Mouse (Mus musculus) macrophage (primary cell): Measurements from ENCODE around the gene Nxn. TPM values are rescaled to one million over a fixed set of nuclear protein-coding genes. Genes with fewer than 3 reads are reported as not detected.

ENCODE experiments used
- H3K27ac ChIP-seq: fragments of 350-480 bp; formaldehyde crosslinking; 2 replicates; pipeline ENCODE4 v1.9.0; 2021
- H3K36me3 ChIP-seq: fragments of 350-480 bp; formaldehyde crosslinking; 2 replicates; pipeline ENCODE4 v1.9.0; 2021; ENCODE audit errors: inconsistent target
- H3K4me3 ChIP-seq: fragments of 350-480 bp; formaldehyde crosslinking; 2 replicates; pipeline ENCODE4 v1.9.0; 2021; ENCODE audit errors: inconsistent target
- H3K79me2 ChIP-seq: fragments of 350-480 bp; formaldehyde crosslinking; 2 replicates; pipeline ENCODE4 v1.9.0; 2021; ENCODE audit errors: inconsistent target
- whole genome bisulfite sequencing: methylation state at CpG from one replicate; pipeline ENCODE4 v1.1.7; 2026; ENCODE audit warnings: inconsistent platforms; ENCODE audit not compliant: missing documents; 5-methylcytosine and 5-hydroxymethylcytosine counted together
- polyA plus RNA-seq: library from polyadenylated mRNA; stranded (reverse); fragments of 250-400 nt; gene quantifications from 3 replicates; pipeline ENCODE4 v1.2.4, GENCODE M21; 2018; ENCODE audit warnings: inconsistent platforms

The Nxn gene
- polyA plus RNA-seq, 1 experiment from 2014 or later, result 0.37 TPM

DNA sequence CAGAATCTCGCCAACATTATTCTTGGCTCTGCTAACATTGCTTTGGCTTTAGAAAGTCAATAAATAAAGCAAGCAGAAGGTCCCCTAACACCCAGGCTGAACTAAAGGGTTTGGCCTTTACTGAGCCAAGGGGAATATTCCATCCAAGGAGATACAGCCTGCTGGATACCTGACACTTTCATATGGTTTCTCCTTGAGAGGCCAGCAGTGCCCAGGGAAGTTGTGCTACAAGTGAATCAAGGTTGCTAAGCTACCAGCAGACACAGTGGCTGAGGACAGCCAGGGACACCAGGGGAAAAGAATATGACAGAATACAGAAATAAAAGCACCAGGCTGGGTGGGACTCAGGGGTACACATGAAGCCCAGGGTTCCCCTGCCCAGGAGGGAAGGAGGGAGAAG lies 76.9 kb downstream of the Nxn start:
- H3K36me3 ChIP-seq, result no peaks in the 10 kb centered on the region
- no peak overlapping the region for H3K27ac ChIP-seq
- 93% methylated on average over 1 of the region's 1 CpGs for WGBS
- H3K4me3 ChIP-seq, result no peak overlapping the region
- H3K79me2 ChIP-seq, result no peaks in the 10 kb centered on the region

DNA sequence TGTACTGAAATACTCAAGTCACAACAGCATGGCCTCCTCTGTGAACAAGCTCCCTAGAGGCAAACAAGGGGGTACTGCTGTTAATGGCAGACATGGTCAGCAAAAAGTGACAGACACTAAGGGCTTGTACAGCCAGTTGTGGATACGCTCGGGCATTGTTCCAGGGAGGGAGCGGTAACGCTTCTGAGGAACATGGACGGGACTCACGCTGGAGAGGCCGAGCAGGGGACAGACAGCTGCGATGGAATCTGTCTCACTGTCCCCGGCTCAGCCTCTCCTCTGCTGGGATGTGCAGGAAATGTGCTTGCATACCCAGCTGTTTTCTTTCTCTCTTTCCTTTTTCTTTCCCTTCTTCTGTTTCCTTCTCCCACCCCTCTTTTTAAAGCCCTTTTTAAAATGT lies 78.5 kb downstream of the Nxn start:
- H3K4me3 ChIP-seq, result no peak overlapping the region
- 94% methylated on average over 9 of the region's 9 CpGs for WGBS
- no peaks in the 10 kb centered on the region for H3K79me2 ChIP-seq
- no peak overlapping the region for H3K27ac ChIP-seq
- no peaks in the 10 kb centered on the region for H3K36me3 ChIP-seq

DNA sequence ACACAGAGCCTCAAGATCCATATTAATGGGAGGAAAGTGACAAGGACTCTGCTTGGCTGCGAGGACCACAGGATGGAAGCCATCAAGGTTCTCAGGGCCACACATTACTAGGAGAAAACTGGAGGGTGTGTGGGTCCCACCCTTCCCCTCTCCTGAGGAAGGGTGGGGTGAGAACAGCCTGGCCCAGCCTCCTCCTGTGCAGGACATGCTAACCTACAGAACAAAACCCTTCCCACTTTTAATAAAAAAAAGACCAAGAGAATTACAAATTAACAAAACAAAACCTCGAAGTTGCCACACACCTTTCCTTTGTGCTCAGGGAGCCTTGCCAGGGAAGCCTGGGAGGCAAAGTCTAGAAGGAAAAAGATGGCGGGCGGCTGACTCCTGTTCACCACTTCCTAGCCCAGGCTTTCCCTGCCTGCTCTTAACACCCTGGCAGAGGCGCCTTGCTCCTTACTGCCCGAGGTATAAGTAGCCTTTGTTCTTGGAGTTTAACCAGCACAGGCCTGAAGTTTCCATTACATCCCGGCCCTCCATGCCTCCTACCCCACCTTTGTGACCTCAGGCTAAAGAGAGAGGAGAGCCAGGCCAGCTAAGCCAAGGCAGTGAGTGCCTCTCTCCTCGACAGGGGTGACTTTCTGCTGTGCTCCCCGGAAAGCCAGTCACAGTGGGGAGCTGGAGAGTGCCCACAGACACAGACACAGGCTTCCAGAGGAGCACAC lies 79.1 kb downstream of the Nxn start:
- H3K4me3 ChIP-seq, result no peak overlapping the region
- 94% methylated on average over 7 of the region's 9 CpGs for WGBS
- no peaks in the 10 kb centered on the region for H3K36me3 ChIP-seq
- no peak overlapping the region for H3K27ac ChIP-seq
- no peaks in the 10 kb centered on the region for H3K79me2 ChIP-seq

DNA sequence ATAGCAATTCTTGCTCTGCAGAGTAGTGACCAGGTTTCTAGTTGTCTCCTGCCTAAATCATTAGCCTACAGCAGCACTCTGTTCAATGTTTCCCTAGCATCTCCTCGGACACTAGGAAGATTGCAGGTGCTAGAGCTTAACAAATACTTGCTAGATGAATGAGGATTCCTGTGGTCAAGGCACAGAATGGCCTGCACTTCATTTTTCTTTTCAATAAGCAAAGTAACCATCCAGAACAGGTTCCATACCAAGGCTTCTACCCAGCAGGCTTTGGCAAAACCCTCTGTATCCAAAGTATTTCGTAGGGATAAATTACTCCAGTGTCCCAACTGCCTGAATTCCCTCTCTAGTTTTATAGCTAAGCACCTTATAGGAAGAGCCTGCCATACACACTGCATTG lies 81.0 kb downstream of the Nxn start:
- Histone ChIP-seq H3K79me2 (no peaks in the 10 kb centered on the region), H3K36me3 (no peaks in the 10 kb centered on the region), H3K27ac (no peak overlapping the region), H3K4me3 (no peak overlapping the region)
- 88% methylated on average over 2 of the region's 2 CpGs for WGBS

DNA sequence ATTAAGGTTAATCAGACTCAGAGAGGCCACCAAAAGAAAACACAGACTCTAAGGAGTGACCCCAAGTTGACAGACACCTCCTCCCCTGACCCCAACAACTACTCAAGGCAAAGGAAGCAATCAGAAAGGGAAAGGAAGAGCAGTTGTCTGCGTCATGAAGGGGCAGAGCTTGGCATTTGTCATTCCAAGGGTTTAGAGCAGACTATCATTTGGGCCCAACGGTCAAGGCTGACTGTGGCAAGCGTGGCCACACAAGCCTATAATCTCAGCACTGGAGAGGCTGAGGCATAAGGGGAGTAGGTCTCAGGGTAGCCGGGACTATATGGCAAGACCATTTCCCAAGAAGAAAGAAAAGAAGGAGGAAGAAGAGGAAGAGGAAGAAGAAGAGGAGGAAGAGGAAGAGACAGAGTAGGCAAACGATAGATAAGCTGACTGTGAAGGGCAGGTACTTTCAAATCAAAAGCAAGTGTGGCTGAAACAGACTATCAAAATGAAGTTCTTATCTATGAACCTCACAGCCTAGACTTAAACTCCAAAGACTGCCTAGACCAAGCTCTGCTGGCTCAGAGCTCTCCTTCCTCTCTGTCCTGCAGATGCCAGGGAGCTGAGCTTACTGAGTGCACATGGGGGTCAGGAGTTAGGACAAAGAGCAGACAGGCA lies 83.0 kb downstream of the Nxn start:
- no peaks in the 10 kb centered on the region for H3K36me3 ChIP-seq
- WGBS, result 89% methylated on average over 5 of the region's 5 CpGs
- no peak overlapping the region for H3K27ac ChIP-seq
- H3K4me3 ChIP-seq, result no peak overlapping the region
- no peaks in the 10 kb centered on the region for H3K79me2 ChIP-seq

DNA sequence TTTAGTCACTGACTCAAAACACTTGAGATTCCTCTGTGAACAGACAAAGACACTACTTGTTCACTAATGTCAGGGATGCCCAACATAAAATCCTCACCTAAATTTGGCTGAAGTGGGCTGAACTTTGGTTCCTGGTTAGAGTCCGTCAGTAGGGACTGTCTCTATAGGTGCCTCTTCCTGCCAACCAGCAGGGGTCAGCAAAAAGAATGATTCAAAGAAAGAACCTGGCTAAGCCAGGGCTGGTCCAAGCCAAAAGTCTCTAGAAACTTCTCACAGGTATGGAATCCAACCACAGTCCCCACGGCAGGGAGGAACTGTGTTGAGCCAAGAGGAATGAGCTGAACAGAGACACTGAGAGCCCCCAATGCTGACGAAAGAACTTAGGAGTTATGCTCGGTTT lies 84.2 kb downstream of the Nxn start:
- H3K36me3 ChIP-seq, result no peaks in the 10 kb centered on the region
- no peak overlapping the region for H3K27ac ChIP-seq
- 66% methylated on average over 4 of the region's 4 CpGs for WGBS
- no peak overlapping the region for H3K4me3 ChIP-seq
- no peaks in the 10 kb centered on the region for H3K79me2 ChIP-seq

DNA sequence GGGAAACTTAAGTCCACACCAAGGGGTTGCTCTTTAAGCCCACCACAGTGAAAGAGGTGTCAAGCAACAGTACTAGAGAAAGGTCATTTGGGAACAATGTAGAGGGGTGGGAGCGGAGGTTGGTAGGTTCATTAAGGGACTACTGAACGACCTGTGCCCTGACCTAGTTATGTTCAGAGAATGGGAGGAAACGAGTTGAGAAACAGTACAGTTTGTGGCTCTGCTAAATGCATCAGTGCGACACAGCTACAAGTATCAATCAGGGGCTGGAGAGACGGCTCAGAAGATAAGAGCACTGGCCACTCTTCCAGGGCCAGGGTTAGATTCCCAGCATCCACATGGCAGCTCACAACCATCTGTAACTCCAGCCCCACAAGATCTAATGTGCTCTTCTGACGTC lies 84.8 kb downstream of the Nxn start:
- Histone ChIP-seq H3K27ac (no peak overlapping the region), H3K4me3 (no peak overlapping the region), H3K36me3 (no peaks in the 10 kb centered on the region), H3K79me2 (no peaks in the 10 kb centered on the region)
- 85% methylated on average over 6 of the region's 6 CpGs for WGBS

DNA sequence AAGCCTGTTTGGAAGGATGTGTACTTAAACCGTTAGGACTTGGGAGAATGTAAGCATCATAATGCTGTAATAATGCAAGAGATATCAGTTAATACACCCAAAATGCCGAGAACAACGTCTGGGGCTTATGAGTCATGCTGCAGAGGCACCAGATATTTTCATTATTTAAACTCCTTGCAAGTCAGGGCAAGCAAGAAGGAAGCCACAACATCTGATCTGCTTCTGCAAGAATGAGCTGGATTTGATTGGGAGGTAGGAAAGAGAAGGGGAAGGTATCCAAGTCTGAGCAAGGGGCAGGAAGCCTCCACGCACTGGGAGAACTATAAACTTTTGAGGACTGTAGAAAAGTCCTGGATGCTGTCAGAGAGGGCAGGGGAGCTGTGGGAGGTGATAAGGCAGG lies 86.1 kb downstream of the Nxn start:
- no peak overlapping the region for H3K4me3 ChIP-seq
- H3K27ac ChIP-seq, result no peak overlapping the region
- no peaks in the 10 kb centered on the region for H3K79me2 ChIP-seq
- H3K36me3 ChIP-seq, result no peaks in the 10 kb centered on the region
- 65% methylated on average over 4 of the region's 4 CpGs for WGBS

DNA sequence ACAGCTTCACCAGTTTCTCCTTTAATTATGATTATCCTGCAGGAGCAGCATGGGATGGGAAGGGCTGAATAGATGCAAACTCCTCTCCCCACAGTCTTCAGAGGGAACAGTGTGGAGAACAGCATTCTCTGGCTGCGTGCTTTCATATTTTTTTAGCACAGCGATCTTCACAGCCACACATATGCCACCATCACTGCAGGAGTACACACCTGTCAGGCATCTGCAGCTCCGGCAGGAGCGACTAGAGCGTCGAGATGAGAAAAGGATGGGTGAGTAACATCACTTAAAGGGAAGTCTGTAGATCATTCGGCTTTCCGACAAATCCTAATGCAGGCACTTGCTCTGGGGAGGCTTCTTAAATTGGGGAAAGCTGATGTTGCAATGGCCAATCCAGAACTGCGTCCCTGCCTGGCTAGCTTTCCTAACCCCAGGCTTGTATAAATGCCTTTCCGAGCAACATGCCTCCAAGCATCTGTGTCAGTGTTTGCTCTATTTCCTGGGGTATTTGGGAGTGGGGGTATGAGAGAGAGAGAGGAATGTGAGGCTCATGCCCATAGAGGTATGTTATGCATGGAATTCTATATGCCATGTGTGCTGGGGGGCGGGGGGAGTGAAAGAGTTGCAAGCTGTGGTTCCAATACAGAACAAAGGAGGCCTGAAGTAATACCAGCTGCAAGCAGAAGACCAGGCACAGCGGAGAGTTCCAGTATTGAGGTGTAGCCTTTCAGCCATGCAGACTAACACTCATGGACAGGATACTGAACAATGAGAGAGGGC lies 87.5 kb downstream of the Nxn start:
- H3K36me3 ChIP-seq, result no peaks in the 10 kb centered on the region
- H3K27ac ChIP-seq, result no peak overlapping the region
- 93% methylated on average over 12 of the region's 12 CpGs for WGBS

DNA sequence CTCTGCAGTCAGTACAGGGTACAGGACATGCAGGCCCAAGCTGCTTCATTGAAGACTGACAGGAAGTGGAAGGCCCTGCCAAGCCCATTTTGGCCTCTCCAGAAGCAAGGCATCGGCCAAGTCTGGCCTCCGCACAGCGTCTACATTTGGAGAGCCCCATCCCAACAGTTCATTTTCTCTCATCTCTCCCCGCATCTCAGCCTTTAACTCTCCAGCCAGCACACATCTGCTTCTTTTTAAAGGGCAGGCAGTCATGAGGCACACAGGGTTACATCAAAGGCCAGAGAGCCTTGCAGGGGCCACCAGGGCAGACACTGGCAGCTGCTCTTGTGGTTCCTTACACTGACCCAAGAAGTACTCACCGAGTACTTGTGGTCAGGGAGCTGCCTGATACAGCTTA lies 89.1 kb downstream of the Nxn start:
- WGBS, result 64% methylated on average over 5 of the region's 5 CpGs
- H3K79me2 ChIP-seq, result no peaks in the 10 kb centered on the region
- no peak overlapping the region for H3K4me3 ChIP-seq
- H3K27ac ChIP-seq, result no peak overlapping the region
- no peaks in the 10 kb centered on the region for H3K36me3 ChIP-seq

More for the DNA sequence above, 87.5 kb downstream of the Nxn start:
- no peaks in the 10 kb centered on the region for H3K79me2 ChIP-seq
- H3K4me3 ChIP-seq, result no peak overlapping the region

DNA sequence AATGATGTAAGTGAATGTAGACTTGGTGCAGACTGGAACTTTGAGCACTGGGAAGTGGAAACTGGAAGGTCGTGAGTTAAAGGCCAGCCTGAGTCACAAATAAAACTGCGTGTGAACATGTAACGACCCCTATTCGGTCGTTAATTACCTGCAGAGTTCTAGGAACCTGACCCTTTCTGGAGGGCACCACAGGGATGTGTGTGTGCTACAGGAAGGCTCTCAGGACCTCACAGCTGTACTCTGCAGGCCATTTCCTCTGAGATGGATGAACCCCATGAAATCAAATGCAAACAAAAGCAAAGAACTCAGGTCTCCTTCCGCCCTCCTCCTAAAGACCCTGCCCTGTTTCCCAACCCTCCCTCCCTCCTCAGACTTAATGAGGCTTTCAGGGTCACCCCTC lies 89.9 kb downstream of the Nxn start:
- Histone ChIP-seq H3K36me3 (no peaks in the 10 kb centered on the region), H3K79me2 (no peaks in the 10 kb centered on the region), H3K27ac (no peak overlapping the region), H3K4me3 (no peak overlapping the region)
- 77% methylated on average over 6 of the region's 6 CpGs for WGBS

DNA sequence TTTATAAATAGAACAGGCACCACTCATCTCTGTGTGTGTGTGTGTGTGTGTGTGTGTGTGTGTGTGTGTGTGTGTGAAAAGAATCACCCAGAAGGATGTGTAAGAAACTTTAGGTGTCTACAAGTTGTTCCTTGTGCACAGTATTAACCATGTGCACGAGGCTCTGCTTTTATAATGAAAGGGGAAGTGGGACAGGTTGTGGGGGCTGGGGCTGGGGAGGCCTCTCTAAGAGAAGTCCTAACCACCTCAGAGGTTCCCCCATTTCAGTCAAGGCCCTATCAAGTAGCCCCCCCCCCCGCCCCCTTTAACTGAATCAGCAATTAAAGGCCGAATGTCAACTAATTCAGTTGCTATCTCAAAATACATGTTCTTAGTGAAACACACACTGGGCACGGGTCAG lies 92.2 kb downstream of the Nxn start:
- Histone ChIP-seq H3K79me2 (no peaks in the 10 kb centered on the region), H3K27ac (no peak overlapping the region), H3K4me3 (no peak overlapping the region), H3K36me3 (no peaks in the 10 kb centered on the region)
- WGBS, result 23% methylated on average over 3 of the region's 4 CpGs

DNA sequence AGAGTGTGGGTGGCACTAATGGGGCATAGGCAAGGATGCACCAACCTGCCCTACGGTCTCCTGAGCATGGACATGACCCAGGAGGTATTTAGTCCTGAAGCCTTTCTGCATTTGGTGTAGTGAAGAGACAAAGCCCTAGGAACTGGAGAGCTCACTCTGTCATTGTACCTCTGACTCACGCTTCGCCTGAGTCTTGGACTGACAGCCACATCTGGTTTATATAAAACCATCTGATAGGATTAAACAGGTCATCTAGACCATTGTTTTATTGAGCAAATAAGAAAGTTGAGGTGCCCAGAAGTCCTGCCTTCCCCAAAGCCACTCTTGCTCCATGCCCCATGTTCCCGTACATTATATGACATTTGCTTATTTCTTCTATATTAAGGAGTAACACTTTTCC lies 93.4 kb downstream of the Nxn start:
- no peaks in the 10 kb centered on the region for H3K36me3 ChIP-seq
- no peak overlapping the region for H3K27ac ChIP-seq
- WGBS, result 75% methylated on average over 4 of the region's 4 CpGs
- H3K79me2 ChIP-seq, result no peaks in the 10 kb centered on the region
- H3K4me3 ChIP-seq, result no peak overlapping the region

DNA sequence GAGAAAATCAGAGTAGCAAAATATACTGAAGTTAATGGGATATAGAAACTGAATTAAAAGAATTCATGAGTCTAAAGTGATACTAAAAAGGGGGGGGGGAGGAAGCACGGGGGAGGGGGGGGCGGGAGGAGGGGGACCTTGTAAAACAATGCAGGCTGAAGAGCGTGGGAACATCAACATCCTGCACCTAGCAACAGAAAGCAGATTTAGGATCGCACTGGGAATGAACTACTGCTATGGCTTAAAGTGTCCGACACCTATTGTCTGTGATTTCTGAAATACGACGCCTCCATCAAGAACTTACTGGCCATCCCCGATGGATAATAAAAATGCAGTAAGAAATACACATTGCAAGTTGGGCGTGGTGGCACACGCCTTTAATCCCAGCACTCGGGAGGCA lies 95.6 kb downstream of the Nxn start:
- H3K4me3 ChIP-seq, result no peak overlapping the region
- no peaks in the 10 kb centered on the region for H3K79me2 ChIP-seq
- H3K36me3 ChIP-seq, result no peaks in the 10 kb centered on the region
- 76% methylated on average over 10 of the region's 11 CpGs for WGBS
- no peak overlapping the region for H3K27ac ChIP-seq

DNA sequence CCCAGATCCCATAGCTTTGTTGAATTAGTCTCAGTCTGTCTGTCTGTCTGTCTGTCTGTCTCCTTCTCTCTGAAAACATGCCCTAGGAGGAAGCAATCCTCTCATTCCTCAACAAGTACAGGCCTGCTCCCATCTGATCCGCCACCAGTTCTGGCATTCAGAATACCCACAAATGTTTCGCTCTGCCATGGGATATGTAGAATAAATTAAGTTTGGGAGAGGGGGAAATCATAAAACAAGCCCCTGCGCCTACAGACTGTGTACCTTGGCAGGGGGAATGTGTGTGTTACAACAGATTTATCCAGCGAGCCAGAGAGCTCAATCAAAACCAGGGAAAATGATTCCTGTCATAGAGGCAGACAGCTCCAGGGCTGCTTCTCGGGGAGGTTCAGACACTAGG lies 98.1 kb downstream of the Nxn start:
- no peak overlapping the region for H3K4me3 ChIP-seq
- WGBS, result 98% methylated on average over 5 of the region's 5 CpGs

More for the DNA sequence above, 98.1 kb downstream of the Nxn start:
- Histone ChIP-seq H3K79me2 (no peaks in the 10 kb centered on the region), H3K36me3 (no peaks in the 10 kb centered on the region), H3K27ac (no peak overlapping the region)
